Mouse (Mus musculus) stomach, embryonic 16.5 days (tissue): ENCODE data around the gene Rcor1. TPM values are rescaled to one million over a fixed set of nuclear protein-coding genes. Genes with fewer than 3 reads are reported as not detected.

ENCODE experiments used
- ATAC-seq: fragments of 200-750 bp; cut with Nextera tagmentation; 2 replicates; pipeline ENCODE4 v1.8.0; 2017; ENCODE audit warnings: moderate number of reproducible peaks, moderate TSS enrichment; ENCODE audit not compliant: insufficient read depth, low FRiP score
- H3K27ac ChIP-seq: fragments of 300-500 bp; sonication (generic); 2 replicates; pipeline ENCODE4 v1.5.1; 2014; ENCODE audit warnings: low read length
- H3K27me3 ChIP-seq: fragments of 300-500 bp; sonication (generic); 2 replicates; pipeline ENCODE4 v1.6.1; 2014; ENCODE audit warnings: low read length, control low read depth, mixed read lengths; ENCODE audit not compliant: control insufficient read depth, insufficient read depth
- H3K36me3 ChIP-seq: fragments of 300-500 bp; sonication (generic); 2 replicates; pipeline ENCODE4 v1.6.1; 2014; ENCODE audit warnings: low read length; ENCODE audit not compliant: control insufficient read depth, insufficient read depth
- H3K4me1 ChIP-seq: fragments of 300-500 bp; sonication (generic); 2 replicates; pipeline ENCODE4 v1.6.1; 2014; ENCODE audit warnings: low read length, control low read depth, mixed read lengths; ENCODE audit not compliant: control insufficient read depth, insufficient read depth
- H3K4me2 ChIP-seq: fragments of 300-500 bp; sonication (generic); 2 replicates; pipeline ENCODE4 v1.6.1; 2014; ENCODE audit warnings: low read depth, low read length, mixed read lengths
- H3K4me3 ChIP-seq: fragments of 300-500 bp; sonication (generic); replicated peaks from 2 replicates; pipeline ENCODE4 v1.5.1; 2014; ENCODE audit warnings: mild to moderate bottlenecking, low read length
- H3K9ac ChIP-seq: fragments of 300-500 bp; sonication (generic); 2 replicates; pipeline ENCODE4 v1.6.1; 2014; ENCODE audit warnings: low read length
- H3K9me3 ChIP-seq: fragments of 300-500 bp; sonication (generic); replicated peaks from 2 replicates; pipeline ENCODE4 v1.6.1; 2016; ENCODE audit warnings: low read length, control low read depth; ENCODE audit not compliant: control insufficient read depth
- WGBS: fragments of 180-500 bp; shearing (Covaris S2); extraction: QIAGEN DNeasy Blood & Tissue Kit; methylation state at CpG from one replicate; pipeline ENCODE4 v1.1.7; 2014; 5-methylcytosine and 5-hydroxymethylcytosine counted together
- polyA plus RNA-seq: library from polyadenylated mRNA; unstranded; fragments of >200 nt; fragmentation: Nextera tagmentation; extraction: Ambion mirVana; gene quantifications from 2 replicates; pipeline ENCODE4 v1.2.1, GENCODE M21; 2015

The Rcor1 gene
- polyA plus RNA-seq, 1 experiment from 2014 or later, result 10.9 TPM

- 74% methylated on average over 2 of the region's 2 CpGs for WGBS
- H3K4me2 ChIP-seq, result no peak overlapping the region
- ATAC-seq, result no peak
Measured at GRCm38 (mm10) chr12:110999820-111000219, 39.3 kb upstream of the Rcor1 start.

DNA sequence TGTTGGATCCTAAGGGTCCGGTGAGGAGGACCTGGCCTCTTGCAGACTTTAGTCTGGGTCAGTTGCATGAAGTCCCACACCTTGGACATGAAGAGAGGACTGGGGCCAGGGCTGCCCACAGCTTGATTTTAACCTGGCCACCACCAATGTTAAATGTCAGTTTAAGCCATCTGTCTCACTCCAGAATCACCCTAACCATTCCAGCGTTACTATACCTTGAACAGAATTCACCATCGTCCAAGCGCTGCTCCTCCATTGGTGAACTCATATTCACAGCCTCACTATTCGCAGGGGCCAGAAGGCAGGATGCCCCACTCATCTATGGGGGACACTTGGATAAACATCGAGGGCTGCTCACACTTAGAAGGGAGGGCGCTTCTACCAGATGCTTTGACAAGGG, 38.2 kb upstream of the Rcor1 start:
- H3K9ac ChIP-seq, result no peak overlapping the region
- WGBS, result 93% methylated on average over 7 of the region's 7 CpGs
- no peaks in the 10 kb centered on the region for H3K36me3 ChIP-seq
- no peaks in the 10 kb centered on the region for H3K27me3 ChIP-seq
- H3K4me1 ChIP-seq, result peaks cover 2% of the 10 kb centered on the region
- H3K9me3 ChIP-seq, result peaks cover 11% of the 10 kb centered on the region; the same call in 1 of the 2 replicates
- no peak overlapping the region for H3K27ac ChIP-seq
- H3K4me2 ChIP-seq, result no peak overlapping the region
- H3K4me3 ChIP-seq, result no peak overlapping the region
- no peak for ATAC-seq

More at GRCm38 (mm10) chr12:110999820-111000219, 39.3 kb upstream of the Rcor1 start:
- no peaks in the 10 kb centered on the region for H3K27me3 ChIP-seq
- H3K9ac ChIP-seq, result no peak overlapping the region
- H3K9me3 ChIP-seq, result peaks cover 11% of the 10 kb centered on the region; the same call in 1 of the 2 replicates
- H3K4me3 ChIP-seq, result no peak overlapping the region
- H3K36me3 ChIP-seq, result no peaks in the 10 kb centered on the region
- H3K4me1 ChIP-seq, result no peaks in the 10 kb centered on the region
- H3K27ac ChIP-seq, result no peak overlapping the region

DNA sequence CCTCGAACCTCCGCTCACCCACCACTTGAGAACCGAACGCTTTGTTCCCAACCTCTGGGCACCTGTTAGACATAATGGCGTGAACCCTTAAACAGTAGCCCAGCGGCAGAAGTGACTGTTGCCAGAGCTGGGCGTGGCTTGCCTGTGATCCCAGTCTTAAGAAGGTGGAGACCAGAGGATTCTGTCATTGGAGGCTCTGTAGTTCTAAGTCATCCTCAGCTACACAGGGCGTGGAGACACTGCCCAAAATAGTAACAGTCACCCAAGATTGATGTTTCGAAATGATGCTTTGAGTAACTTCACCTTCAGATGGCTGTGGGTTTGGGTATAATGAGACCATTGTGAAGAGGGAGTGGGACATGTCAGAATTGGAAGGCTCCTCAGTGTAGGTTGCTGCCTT, 35.0 kb upstream of the Rcor1 start:
- Histone ChIP-seq H3K9me3 (peaks cover under 1% of the 10 kb centered on the region; the same call in 1 of the 2 replicates), H3K27ac (no peak overlapping the region), H3K4me3 (no peak overlapping the region), H3K27me3 (no peaks in the 10 kb centered on the region), H3K36me3 (no peaks in the 10 kb centered on the region), H3K4me1 (peaks cover 32% of the 10 kb centered on the region), H3K4me2 (no peak overlapping the region), H3K9ac (no peak overlapping the region)
- WGBS, result 72% methylated on average over 9 of the region's 9 CpGs
- no peak for ATAC-seq

DNA sequence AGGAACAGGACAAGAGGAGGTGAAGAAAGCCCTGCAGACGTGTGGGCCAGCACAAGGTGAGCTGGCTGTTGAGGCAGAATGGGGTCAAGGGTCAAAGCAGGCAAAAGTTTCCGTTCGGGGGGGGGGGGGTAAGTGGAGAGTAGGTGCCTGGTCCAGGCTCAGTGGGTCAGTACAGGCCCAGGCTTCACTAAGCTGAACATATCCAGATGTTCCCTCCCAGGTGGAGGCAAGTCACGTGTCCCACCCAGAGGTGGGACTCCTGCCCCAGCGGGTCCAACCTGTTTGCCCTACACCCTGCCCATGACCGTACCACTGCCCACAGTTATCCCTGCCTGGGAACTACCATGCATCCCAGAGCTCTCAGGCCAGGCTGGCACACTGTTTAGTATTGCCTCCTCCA, 33.3 kb upstream of the Rcor1 start:
- ATAC-seq, result peak; percentile 15; the same call in 1 of the 2 replicates
- 48% methylated on average over 6 of the region's 6 CpGs for WGBS
- H3K27ac ChIP-seq, result peak overlapping the region; percentile 90

DNA sequence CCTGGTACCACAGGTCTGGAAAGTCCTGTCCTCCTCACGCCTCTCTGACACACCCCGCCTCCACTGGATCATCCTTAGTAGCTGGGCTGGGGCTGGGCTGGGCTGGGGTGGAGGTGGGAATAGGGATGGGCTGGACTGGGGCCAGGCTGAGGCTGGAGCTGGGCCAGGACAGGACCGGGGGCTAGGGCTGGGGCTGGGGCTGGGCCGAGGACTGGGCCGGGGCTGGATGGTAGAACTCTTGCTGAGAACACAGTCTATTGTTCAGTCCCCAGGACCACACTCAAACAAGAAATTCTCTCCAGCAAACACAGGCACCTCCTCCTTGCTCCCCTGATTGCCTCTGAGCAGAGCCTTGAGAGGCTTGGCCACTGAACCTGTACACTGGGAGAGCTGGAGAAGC, 32.8 kb upstream of the Rcor1 start:
- Histone ChIP-seq H3K27ac (peak overlapping the region; percentile 90), H3K4me1 (peaks cover 40% of the 10 kb centered on the region), H3K27me3 (no peaks in the 10 kb centered on the region), H3K9ac (peak overlapping the region; percentile 46), H3K36me3 (no peaks in the 10 kb centered on the region), H3K4me3 (no peak overlapping the region), H3K9me3 (no peaks in the 10 kb centered on the region), H3K4me2 (no peak overlapping the region)
- 34% methylated on average over 5 of the region's 5 CpGs for WGBS
- ATAC-seq, result peak; percentile 16; the same call in 1 of the 2 replicates

More for the DNA sequence above, 33.3 kb upstream of the Rcor1 start:
- peaks cover 40% of the 10 kb centered on the region for H3K4me1 ChIP-seq
- 0 out of 2 replicates have a peak overlapping the region, but pooled peaks have one; percentile 16 for H3K4me2 ChIP-seq
- H3K36me3 ChIP-seq, result no peaks in the 10 kb centered on the region
- H3K9ac ChIP-seq, result no peak overlapping the region
- H3K27me3 ChIP-seq, result no peaks in the 10 kb centered on the region
- no peaks in the 10 kb centered on the region for H3K9me3 ChIP-seq
- H3K4me3 ChIP-seq, result no peak overlapping the region

DNA sequence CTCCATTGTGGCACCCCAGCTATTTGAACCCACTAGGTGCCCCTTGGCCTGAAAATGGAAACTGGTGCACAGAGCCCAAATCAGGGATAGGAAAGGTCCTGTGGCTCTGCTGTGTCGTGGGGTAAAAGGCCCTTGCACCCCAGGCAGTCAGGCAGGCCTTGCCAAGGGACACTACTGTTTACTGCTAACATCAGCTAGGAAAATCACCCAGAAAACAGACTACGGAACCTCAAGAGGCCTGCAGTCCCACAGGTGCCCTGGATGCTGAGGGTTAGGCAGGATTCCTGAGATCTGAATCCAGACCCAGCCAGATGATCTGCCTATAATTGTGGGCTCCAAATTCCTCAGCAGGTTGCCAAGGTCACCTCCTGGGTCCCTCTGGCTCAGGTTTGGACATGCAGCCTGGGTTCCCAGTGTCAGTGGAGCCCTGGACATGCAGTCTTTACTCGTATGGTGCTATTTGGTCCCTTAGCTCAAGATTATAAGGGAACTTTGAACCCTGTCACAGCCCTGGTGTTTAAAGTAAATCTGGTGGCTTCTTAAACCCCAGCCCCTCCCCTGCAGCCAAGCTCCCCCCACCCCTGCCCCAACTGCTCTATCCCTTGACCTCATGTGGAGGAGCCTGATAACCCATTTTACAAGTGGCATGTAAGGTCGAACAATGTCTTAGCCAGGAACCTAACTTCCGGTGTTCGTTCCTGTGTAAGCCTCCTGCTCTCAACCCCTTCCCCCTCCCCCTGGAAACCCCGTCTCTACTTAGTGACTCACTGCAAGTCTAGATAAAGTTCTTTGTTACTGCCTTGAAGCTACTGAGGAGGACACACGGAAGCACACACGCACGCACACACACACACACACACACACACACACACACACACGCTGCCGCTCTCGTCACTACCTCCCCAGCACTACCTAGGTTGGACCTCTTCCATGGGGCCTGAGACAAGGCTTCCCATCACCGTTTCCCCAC, 31.7 kb upstream of the Rcor1 start:
- peaks cover 40% of the 10 kb centered on the region for H3K4me1 ChIP-seq
- 54% methylated on average over 14 of the region's 14 CpGs for WGBS
- peak; percentile 81 for ATAC-seq
- no peak overlapping the region; the same call in 1 of the 2 replicates for H3K4me2 ChIP-seq
- H3K9me3 ChIP-seq, result no peaks in the 10 kb centered on the region; the same call in 1 of the 2 replicates
- no peaks in the 10 kb centered on the region for H3K36me3 ChIP-seq
- peak overlapping the region; percentile 46 for H3K9ac ChIP-seq
- H3K27ac ChIP-seq, result peak overlapping the region; percentile 90
- H3K27me3 ChIP-seq, result no peaks in the 10 kb centered on the region
- no peak overlapping the region for H3K4me3 ChIP-seq

DNA sequence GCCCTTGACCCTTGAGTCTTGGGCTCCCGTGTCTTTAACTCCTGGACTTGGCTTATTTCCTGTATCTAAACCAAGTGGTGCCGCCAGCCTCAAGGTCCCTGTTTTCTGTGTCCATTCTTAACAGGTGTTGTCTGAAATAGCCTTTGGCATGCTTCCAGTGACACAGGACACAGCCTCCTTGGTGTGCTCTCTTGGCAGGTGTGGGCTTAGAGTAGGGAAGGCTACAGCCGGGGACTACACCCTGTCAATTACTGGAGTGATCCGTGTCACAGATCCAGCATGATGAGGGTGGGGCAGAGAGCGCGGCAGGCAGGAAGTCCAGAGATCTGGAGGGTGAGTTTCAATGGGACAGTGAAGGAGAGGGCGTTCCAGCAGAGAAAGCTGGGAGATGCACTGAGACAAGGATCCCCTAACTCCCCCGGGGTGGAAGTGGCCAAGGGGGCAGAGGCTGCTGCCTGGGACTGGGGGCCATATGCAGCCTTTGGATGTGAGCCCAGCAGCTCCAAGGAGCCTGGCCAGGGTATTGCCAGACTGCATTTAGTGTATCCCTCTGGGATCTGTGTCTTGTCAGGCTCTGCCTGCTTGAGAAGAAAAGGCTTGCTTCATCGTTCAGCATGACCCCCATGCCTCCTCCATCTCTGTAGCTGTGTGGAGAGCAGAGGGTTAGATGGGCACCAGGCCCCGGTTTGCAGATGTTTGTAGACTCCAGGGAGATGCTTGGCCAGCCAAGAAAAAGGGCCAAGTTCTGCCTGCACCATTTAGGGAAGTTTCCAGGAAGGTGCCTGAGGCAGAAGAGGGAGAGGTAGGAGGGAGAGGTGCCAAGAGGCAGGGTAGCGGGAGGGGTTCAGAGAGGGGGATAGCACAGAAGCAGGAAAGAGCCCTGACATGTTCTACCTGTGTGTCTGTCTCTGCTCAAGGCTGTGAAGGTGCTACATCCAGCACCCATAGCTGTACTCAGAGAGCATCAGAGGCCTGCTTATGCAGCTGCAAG, 30.4 kb upstream of the Rcor1 start:
- peak overlapping the region; percentile 90 for H3K27ac ChIP-seq
- ATAC-seq, result peak; percentile 26; the same call in 1 of the 2 replicates
- H3K9me3 ChIP-seq, result peaks cover 3% of the 10 kb centered on the region; the same call in 1 of the 2 replicates
- no peak overlapping the region for H3K4me2 ChIP-seq
- H3K9ac ChIP-seq, result peak overlapping the region; percentile 4
- no peaks in the 10 kb centered on the region for H3K36me3 ChIP-seq
- 34% methylated on average over 11 of the region's 11 CpGs for WGBS
- no peak overlapping the region for H3K4me3 ChIP-seq
- peaks cover 40% of the 10 kb centered on the region for H3K4me1 ChIP-seq
- no peaks in the 10 kb centered on the region for H3K27me3 ChIP-seq

DNA sequence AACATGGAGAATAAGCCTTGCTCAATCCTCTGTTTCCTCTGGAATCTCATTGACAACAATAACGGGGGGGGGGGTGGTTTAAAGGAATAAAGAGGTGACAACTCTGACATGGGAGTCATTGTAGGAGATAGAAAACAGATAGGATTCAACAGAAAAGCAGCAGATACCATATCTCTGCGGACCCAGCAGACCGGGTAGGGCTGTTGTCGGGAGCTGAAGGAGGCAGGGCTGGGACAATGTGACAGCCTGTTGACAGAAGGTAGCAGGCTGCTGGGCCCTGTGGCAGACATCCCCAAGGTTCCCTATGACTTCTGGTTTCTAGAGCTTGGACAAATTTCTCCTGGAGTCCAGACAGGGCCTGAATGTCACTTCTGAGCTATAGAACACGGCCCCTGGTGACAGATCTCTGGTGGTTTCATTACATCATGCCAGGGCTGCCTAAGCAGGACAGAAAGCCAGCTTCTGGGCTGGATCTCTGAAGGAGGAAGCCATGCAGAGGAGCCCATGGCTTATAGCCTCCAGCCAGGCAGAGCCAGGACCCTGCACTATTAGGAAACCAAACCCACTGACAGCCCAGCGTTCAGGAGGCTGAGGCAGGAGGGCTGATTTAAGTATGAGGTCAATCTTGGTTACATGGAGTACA, 29.4 kb upstream of the Rcor1 start:
- H3K27me3 ChIP-seq, result no peaks in the 10 kb centered on the region
- H3K4me3 ChIP-seq, result no peak overlapping the region
- ATAC-seq, result no peak
- H3K4me2 ChIP-seq, result no peak overlapping the region
- H3K9ac ChIP-seq, result 0 out of 2 replicates have a peak overlapping the region, but pooled peaks have one; percentile 31
- H3K27ac ChIP-seq, result peak overlapping the region; percentile 90
- peaks cover 40% of the 10 kb centered on the region for H3K4me1 ChIP-seq
- H3K9me3 ChIP-seq, result peaks cover 3% of the 10 kb centered on the region; the same call in 1 of the 2 replicates
- H3K36me3 ChIP-seq, result no peaks in the 10 kb centered on the region
- 66% methylated on average over 6 of the region's 6 CpGs for WGBS
